Mouse (Mus musculus): ENCODE data around the gene Zfp592. TPM values are rescaled to one million over a fixed set of nuclear protein-coding genes. Genes with fewer than 3 reads are reported as not detected.
A peak's percentile ranks its signal among the peaks of the same experiment; 100 is the strongest.

Zfp592 gene
- polyA plus RNA-seq, 1 experiment, result 21.8 TPM

DNA sequence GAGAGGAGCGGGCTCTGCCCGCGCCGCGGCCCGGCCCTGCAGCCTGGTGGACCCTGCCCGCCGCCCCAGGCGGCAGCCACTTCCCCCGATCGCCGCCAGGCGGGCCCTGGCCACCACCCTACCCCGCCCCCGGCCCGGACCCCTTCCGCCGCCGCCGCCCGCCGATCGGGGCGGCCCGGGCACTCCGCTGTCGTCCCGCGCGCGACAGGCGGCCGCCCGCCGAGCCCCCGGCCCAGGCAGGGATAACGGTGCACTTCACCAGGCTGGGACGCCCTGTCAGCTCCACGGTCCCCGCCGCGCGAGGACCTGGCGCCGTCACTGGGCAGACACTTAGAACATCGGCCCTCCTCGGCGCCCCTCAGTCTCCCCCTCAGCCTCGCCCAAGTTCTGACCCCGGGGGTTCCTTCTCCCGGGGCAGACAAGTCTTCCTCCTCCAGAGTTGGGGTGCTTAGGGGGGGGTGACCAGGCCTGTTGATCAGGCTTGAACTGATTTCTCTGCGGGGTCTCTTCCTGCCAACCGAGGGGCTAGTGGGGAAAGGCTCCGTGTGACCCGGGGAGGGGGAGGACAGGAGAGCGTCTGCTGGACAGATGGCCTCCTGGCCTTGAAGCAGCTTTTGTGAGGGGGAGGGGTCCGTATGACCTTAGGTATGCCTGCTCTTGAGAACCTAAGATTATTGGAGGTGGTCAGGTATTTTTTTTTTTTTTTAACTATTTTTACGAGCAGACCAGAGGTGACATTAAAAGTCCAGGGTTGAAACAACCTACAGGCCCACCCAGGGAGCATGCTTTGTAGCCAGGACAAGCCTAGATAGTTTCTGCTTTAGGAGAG lies 567 bp downstream of the Zfp592 start:
- TF ChIP-seq CTCF (IDR thresholded peaks at IDR 0.05; ENCODE audit: extremely low read depth, insufficient read length, insufficient replicate concordance, low read depth, low read length), result peak; percentile 23; the same call in 1 of the 2 replicates
- no peak for TF ChIP-seq POLR2A (IDR thresholded peaks at IDR 0.05; ENCODE audit: low read depth, low read length)
- Histone ChIP-seq H3K36me3 (ENCODE audit: control insufficient read depth, insufficient read depth, low read length) (no peaks in the 10 kb centered on the region), H3K4me3 (ENCODE audit: low read depth, low read length) (peak overlapping the region; percentile 76), H3K27ac (ENCODE audit: insufficient read depth, low read depth, low read length) (peak overlapping the region; percentile 69), H3K27me3 (ENCODE audit: control insufficient read depth, insufficient read depth, low read length) (no peaks in the 10 kb centered on the region), H3K4me1 (ENCODE audit: control insufficient read depth, insufficient read depth, insufficient read length, low read length) (peaks cover 24% of the 10 kb centered on the region; the same call in 1 of the 2 replicates)
- under 1% methylated on average over 46 of the region's 58 CpGs for WGBS

DNA sequence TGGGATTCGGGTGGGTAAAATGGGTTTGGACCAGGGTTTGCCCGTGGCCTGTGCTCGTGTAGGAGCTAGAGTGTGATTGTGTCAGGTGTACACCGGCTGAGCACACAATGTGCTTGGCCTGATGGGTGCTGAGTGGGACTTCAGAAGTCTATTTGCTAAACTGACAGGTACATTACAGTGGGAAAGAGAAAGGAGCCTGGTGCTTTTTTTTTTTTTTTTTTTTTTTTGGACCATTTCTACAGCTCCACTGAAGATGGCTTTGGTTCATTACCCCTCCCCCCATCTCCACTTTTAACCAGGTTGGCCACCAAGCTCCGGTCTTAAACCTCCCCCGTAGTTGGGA lies 1.2 kb downstream of the Zfp592 start:
- Histone ChIP-seq H3K4me1 (ENCODE audit: control insufficient read depth, insufficient read depth, insufficient read length, low read length) (peaks cover 20% of the 10 kb centered on the region; the same call in 1 of the 2 replicates), H3K36me3 (ENCODE audit: control insufficient read depth, insufficient read depth, low read length) (no peaks in the 10 kb centered on the region), H3K4me3 (ENCODE audit: low read depth, low read length) (peak overlapping the region; percentile 76), H3K27me3 (ENCODE audit: control insufficient read depth, insufficient read depth, low read length) (no peaks in the 10 kb centered on the region), H3K27ac (ENCODE audit: insufficient read depth, low read depth, low read length) (no peak overlapping the region; the same call in 1 of the 2 replicates)
- 7% methylated on average over 6 of the region's 6 CpGs for WGBS
- no peak for TF ChIP-seq CTCF (IDR thresholded peaks at IDR 0.05; ENCODE audit: extremely low read depth, insufficient read length, insufficient replicate concordance, low read depth, low read length)
- TF ChIP-seq POLR2A (IDR thresholded peaks at IDR 0.05; ENCODE audit: low read depth, low read length), result no peak

DNA sequence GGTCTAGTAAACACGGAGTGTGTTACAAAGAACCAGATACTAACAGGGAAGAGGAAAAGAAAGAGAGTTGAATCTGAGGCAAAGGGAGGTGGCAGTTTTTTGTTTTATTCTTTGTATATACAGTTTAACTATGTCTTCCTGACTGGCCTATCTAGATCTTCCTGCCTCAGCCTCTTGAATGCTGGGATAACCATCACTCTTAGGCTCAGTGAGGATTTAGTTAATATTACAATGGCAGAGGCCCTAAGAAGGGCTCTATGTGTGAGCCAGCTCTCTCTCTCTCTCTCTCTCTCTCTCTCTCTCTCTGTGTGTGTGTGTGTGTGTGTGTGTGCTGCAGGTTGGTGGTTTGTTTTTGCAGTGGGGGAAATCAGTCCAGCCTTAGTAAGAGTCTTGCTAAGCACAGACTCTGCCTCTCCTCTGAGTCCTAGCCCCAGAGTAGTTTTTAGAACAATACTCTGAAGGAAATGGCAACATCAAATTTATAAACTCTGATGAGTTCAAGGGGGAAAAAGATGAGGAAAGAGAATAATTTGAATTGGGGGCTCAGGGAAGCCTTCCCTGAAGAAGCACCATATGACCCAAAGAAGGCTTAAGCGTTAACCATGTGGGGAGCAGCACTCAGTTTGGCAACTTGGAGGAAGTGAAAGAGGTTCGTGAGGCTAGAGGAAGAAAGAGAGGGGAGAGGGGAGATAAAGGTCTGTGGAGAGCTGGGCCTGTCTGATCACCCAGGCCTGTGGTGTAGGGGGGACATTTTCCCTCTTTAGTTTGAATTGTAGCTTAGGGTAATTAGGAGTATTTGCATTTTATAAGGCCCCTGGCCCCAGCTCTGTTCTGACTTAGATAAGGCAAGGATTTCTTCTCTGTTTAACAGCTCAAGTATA lies 2.0 kb downstream of the Zfp592 start:
- TF ChIP-seq CTCF (IDR thresholded peaks at IDR 0.05; ENCODE audit: extremely low read depth, insufficient read length, insufficient replicate concordance, low read depth, low read length), result no peak
- TF ChIP-seq POLR2A (IDR thresholded peaks at IDR 0.05; ENCODE audit: low read depth, low read length), result no peak
- Histone ChIP-seq H3K27me3 (ENCODE audit: control insufficient read depth, insufficient read depth, low read length) (no peaks in the 10 kb centered on the region), H3K4me1 (ENCODE audit: control insufficient read depth, insufficient read depth, insufficient read length, low read length) (peaks cover 24% of the 10 kb centered on the region; the same call in 1 of the 2 replicates), H3K27ac (ENCODE audit: insufficient read depth, low read depth, low read length) (peak overlapping the region; percentile 38; the same call in 1 of the 2 replicates), H3K4me3 (ENCODE audit: low read depth, low read length) (no peak overlapping the region), H3K36me3 (ENCODE audit: control insufficient read depth, insufficient read depth, low read length) (no peaks in the 10 kb centered on the region)
- 20% methylated on average over 3 of the region's 3 CpGs for WGBS

DNA sequence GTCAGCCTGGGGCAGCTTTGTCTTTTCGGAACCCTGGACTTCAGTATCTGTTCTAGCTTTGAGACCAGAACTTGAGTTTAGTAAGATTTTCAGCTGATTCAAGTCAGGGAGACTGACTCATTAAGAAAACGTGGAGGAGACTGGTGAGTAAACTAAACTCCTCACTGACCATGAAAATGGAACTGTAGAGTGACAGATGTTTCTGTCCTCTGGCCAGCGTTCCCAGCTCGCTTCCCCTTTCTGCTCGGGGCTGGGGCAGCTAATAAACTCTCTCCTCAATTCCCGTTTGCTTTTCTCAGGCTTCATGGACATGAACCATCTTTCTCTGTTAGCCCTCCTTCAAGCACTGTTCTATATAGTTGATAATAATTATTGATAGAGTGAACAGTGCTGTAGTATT lies 4.3 kb downstream of the Zfp592 start:
- TF ChIP-seq CTCF (IDR thresholded peaks at IDR 0.05; ENCODE audit: extremely low read depth, insufficient read length, insufficient replicate concordance, low read depth, low read length) (no peak), POLR2A (IDR thresholded peaks at IDR 0.05; ENCODE audit: low read depth, low read length) (no peak)
- no peaks in the 10 kb centered on the region for H3K36me3 ChIP-seq (ENCODE audit: control insufficient read depth, insufficient read depth, low read length)
- H3K4me3 ChIP-seq (ENCODE audit: low read depth, low read length), result no peak overlapping the region
- 40% methylated on average over 6 of the region's 6 CpGs for WGBS
- H3K27me3 ChIP-seq (ENCODE audit: control insufficient read depth, insufficient read depth, low read length), result no peaks in the 10 kb centered on the region
- peak overlapping the region; percentile 19; the same call in 1 of the 2 replicates for H3K27ac ChIP-seq (ENCODE audit: insufficient read depth, low read depth, low read length)
- peaks cover 29% of the 10 kb centered on the region; the same call in 1 of the 2 replicates for H3K4me1 ChIP-seq (ENCODE audit: control insufficient read depth, insufficient read depth, insufficient read length, low read length)

DNA sequence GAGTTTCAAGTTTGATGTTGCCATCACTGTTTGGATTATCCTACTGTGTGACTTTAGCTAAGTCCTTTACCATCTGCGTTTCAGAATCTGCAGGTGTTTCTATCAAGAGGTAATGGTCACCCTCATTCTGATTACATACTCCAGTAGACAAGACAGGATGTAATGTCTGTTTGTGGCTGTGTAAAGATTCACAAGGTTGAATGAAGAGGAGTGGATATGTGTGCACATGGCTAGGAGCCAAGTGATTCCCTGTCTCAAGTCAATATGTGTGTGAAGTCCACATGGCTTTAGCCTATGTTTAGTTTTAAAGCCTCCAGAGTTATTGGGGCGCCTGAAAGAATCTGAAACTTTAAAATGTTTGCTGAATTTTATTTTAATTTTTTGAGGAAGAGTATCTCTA lies 6.1 kb downstream of the Zfp592 start:
- TF ChIP-seq POLR2A (IDR thresholded peaks at IDR 0.05; ENCODE audit: low read depth, low read length) (no peak), CTCF (IDR thresholded peaks at IDR 0.05; ENCODE audit: extremely low read depth, insufficient read length, insufficient replicate concordance, low read depth, low read length) (no peak)
- 86% methylated on average over 2 of the region's 2 CpGs for WGBS
- Histone ChIP-seq H3K4me1 (ENCODE audit: control insufficient read depth, insufficient read depth, insufficient read length, low read length) (peaks cover 29% of the 10 kb centered on the region; the same call in 1 of the 2 replicates), H3K27ac (ENCODE audit: insufficient read depth, low read depth, low read length) (no peak overlapping the region), H3K36me3 (ENCODE audit: control insufficient read depth, insufficient read depth, low read length) (no peaks in the 10 kb centered on the region), H3K4me3 (ENCODE audit: low read depth, low read length) (no peak overlapping the region), H3K27me3 (ENCODE audit: control insufficient read depth, insufficient read depth, low read length) (no peaks in the 10 kb centered on the region)

DNA sequence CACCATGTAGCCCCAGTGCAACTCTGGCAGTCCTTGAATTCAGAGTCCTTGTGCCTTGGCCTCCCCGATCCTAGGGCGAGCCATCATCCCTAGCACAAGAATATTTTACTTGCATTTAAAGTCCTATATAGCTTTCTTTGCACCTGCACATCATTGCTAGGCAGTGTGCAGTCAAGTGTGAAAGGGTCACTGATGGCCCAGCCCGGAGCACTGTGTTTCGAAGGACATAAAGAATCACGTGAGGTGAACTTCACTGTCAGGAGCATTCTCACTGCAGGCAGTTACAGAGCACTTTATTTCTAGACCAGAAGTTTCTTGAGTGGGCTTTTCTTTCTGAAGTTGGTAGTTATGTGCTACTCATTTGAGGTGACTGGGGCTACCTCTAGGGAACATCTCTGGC lies 8.4 kb downstream of the Zfp592 start:
- H3K4me1 ChIP-seq (ENCODE audit: control insufficient read depth, insufficient read depth, insufficient read length, low read length), result peaks cover 27% of the 10 kb centered on the region; the same call in 1 of the 2 replicates
- no peaks in the 10 kb centered on the region; the same call in 1 of the 2 replicates for H3K36me3 ChIP-seq (ENCODE audit: control insufficient read depth, insufficient read depth, low read length)
- H3K4me3 ChIP-seq (ENCODE audit: low read depth, low read length), result no peak overlapping the region
- 80% methylated on average over 5 of the region's 5 CpGs for WGBS
- H3K27ac ChIP-seq (ENCODE audit: insufficient read depth, low read depth, low read length), result no peak overlapping the region
- TF ChIP-seq CTCF (IDR thresholded peaks at IDR 0.05; ENCODE audit: extremely low read depth, insufficient read length, insufficient replicate concordance, low read depth, low read length), result no peak
- TF ChIP-seq POLR2A (IDR thresholded peaks at IDR 0.05; ENCODE audit: low read depth, low read length), result no peak
- H3K27me3 ChIP-seq (ENCODE audit: control insufficient read depth, insufficient read depth, low read length), result no peaks in the 10 kb centered on the region

Data from small intestine, adult 2 months (tissue).